Mouse (Mus musculus) heart, embryonic 10.5 days (tissue): ENCODE results near the gene Lrrtm4. TPM values are rescaled to one million over a fixed set of nuclear protein-coding genes. Genes with fewer than 3 reads are reported as not detected.

Source experiments
- DNase-seq: peaks from one replicate; pipeline ENCODE4 v3.0.0-alpha.2; 2017; ENCODE audit warnings: low spot score
- H3K27ac ChIP-seq: fragments of 300-500 bp; sonication (generic); 2 replicates; pipeline ENCODE4 v1.5.1; 2016; ENCODE audit warnings: mild to moderate bottlenecking
- H3K27me3 ChIP-seq: fragments of 300-500 bp; sonication (generic); 2 replicates; pipeline ENCODE4 v1.6.1; 2016; ENCODE audit warnings: mild to moderate bottlenecking; ENCODE audit not compliant: poor library complexity, insufficient read depth, severe bottlenecking
- H3K36me3 ChIP-seq: fragments of 300-500 bp; sonication (generic); 2 replicates; pipeline ENCODE4 v1.6.1; 2016; ENCODE audit warnings: mild to moderate bottlenecking, moderate library complexity
- H3K4me1 ChIP-seq: fragments of 300-500 bp; sonication (generic); 2 replicates; pipeline ENCODE4 v1.6.1; 2016; ENCODE audit warnings: mild to moderate bottlenecking
- H3K4me3 ChIP-seq: fragments of 300-500 bp; sonication (generic); 2 replicates; pipeline ENCODE4 v1.5.1; 2016; ENCODE audit warnings: mild to moderate bottlenecking, moderate library complexity
- H3K9me3 ChIP-seq: fragments of 300-500 bp; sonication (generic); 2 replicates; pipeline ENCODE4 v1.6.1; 2016; ENCODE audit warnings: mild to moderate bottlenecking, moderate library complexity
- WGBS: fragments of 180-500 bp; shearing (Covaris S2); methylation state at CpG from one replicate; pipeline ENCODE4 v1.1.7; 2016; 5-methylcytosine and 5-hydroxymethylcytosine counted together
- polyA plus RNA-seq: library from polyadenylated mRNA; unstranded; fragments of >200 nt; fragmentation: Nextera tagmentation; extraction: Ambion mirVana; gene quantifications from 2 replicates; pipeline ENCODE4 v1.2.1, GENCODE M21; 2016

Lrrtm4 gene
- polyA plus RNA-seq = 1.0 and 2.1 TPM in 2 replicates

DNA sequence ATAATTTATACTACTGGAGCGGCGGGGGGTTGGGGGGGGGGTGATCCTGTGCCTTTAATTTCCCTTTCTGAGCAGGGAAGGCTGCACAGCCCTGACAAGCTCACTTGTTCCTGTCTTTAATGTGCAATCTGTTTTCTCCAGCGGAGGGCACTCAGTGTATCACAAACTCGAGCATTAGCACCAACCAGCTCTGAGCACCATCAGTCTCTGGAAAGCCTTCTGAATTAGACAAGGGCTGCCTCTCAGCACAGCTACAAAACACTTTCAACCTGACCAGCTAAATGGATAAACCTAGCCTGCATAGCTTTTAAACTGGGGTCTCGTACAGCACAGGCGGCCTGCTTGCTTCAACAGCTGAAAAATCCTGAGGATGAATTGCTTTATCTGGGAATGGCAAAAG lies at the start of gene Lrrtm4:
Gene Lrrtm4 (plus strand): TSS at position 113 of the 400 bp plus-strand sequence.
- Histone ChIP-seq H3K27ac (no peak within 1 kb of the TSS), H3K4me1 (no peaks in the 10 kb centered on the region), H3K27me3 (no peaks in the 10 kb centered on the region), H3K36me3 (no peaks in the 10 kb centered on the region), H3K9me3 (no peaks in the 10 kb centered on the region), H3K4me3 (peak within 1 kb of the TSS; percentile 58)
- 10% methylated on average over 6 of the region's 6 CpGs for WGBS
- no peak for DNase-seq

DNA sequence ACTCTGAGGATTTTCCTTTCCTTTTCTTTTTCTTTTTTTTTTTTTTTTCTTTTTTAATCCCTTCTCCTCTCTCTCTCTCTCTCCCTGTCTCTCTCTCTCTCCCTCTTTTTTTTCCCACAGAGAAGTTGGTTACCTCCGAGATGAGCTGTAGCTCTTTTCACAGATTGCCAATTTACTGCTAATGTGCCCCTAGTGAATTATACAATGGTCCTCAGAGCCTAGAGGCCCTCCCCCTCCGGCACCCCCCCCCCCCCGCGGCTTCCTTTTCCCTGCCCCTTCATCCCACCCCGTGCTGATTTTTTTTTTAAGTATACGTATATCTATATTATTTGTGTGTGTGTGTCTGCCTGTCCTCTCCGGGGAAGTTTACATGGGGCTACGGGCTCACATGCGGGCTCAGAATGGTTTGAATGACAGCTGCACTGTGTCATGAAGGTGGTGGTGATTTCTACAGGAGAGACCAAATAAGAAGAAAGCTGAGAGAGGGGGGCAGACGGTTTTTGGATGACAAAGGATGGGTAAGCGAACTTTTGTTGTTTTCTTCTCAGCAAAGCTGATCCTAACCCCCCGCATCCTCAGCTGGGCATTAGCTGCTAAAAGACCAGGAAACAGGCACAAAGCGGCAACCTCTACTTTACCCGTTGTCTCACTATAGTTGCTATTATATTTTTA lies 648 bp downstream of the Lrrtm4 start:
- peak overlapping the region; percentile 58 for H3K4me3 ChIP-seq
- H3K9me3 ChIP-seq = no peaks in the 10 kb centered on the region
- no peaks in the 10 kb centered on the region for H3K36me3 ChIP-seq
- no peak overlapping the region for H3K27ac ChIP-seq
- WGBS = 5% methylated on average over 14 of the region's 14 CpGs
- DNase-seq = no peak
- no peaks in the 10 kb centered on the region for H3K4me1 ChIP-seq
- H3K27me3 ChIP-seq = no peaks in the 10 kb centered on the region

DNA sequence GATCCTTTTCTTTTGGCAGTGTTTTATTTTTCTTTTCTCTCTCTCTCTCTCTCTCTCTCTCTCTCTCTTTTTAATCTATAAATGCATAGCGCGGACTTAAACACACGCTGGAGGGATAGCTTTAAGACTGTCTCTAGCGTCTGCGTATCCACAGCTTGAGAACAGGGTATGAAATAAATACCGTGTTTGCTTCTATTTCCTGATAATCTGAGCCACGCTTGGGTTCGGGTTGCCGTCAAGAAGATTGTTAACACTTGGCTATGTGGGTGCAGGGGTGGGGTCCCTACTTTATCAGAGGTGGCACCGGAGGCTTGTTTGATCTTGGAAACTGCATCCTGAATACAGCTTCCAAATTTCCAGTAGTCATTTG lies 1.2 kb downstream of the Lrrtm4 start:
- Histone ChIP-seq H3K4me1 (no peaks in the 10 kb centered on the region), H3K27ac (no peak overlapping the region), H3K27me3 (no peaks in the 10 kb centered on the region), H3K36me3 (no peaks in the 10 kb centered on the region), H3K9me3 (no peaks in the 10 kb centered on the region), H3K4me3 (peak overlapping the region; percentile 58)
- DNase-seq = no peak
- WGBS = 11% methylated on average over 10 of the region's 10 CpGs

DNA sequence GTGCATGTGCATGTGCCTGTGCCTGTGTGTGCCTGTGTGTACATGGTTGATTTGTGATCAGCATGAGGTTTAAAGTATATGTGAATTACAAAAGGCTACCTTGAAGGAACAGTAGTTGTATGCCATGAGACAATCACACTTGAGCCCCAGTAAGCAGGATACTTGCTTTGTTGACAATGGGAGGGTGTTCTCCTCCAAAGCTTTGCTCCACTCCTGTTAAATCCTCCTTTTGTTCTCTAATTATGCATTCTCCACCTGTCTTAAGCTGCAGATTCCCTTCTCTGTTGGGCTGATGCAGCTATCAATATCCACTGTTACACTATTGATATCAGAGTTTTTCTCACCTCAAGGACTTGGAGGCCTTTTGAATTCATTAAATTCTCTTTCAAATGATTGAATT lies 38.2 kb downstream of the Lrrtm4 start:
- Histone ChIP-seq H3K36me3 (no peaks in the 10 kb centered on the region), H3K4me1 (no peaks in the 10 kb centered on the region), H3K4me3 (no peak overlapping the region), H3K27ac (no peak overlapping the region), H3K27me3 (no peaks in the 10 kb centered on the region), H3K9me3 (no peaks in the 10 kb centered on the region)
- no peak for DNase-seq

DNA sequence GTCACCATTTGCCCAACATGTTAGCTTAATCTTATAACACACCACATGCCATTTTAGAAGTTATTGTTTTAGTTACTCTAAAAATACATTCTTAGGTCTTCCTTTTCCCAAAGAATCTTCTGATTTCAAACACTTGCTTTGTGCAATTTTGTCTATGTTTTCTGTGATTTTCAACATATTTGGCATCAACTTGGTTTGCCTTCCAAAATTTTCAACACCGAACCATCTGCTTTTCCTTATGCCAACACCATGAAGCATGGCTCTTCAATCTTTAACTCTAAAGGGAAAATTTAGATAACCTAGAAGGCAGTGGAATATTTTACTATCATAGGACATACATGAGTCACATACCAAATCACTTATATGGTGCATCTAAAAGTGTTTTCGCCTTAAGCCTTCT lies 59.3 kb downstream of the Lrrtm4 start:
- Histone ChIP-seq H3K27me3 (no peaks in the 10 kb centered on the region), H3K9me3 (no peaks in the 10 kb centered on the region), H3K4me3 (no peak overlapping the region), H3K27ac (no peak overlapping the region), H3K36me3 (no peaks in the 10 kb centered on the region), H3K4me1 (no peaks in the 10 kb centered on the region)
- DNase-seq = no peak
- WGBS = 88% methylated on average over 2 of the region's 2 CpGs

DNA sequence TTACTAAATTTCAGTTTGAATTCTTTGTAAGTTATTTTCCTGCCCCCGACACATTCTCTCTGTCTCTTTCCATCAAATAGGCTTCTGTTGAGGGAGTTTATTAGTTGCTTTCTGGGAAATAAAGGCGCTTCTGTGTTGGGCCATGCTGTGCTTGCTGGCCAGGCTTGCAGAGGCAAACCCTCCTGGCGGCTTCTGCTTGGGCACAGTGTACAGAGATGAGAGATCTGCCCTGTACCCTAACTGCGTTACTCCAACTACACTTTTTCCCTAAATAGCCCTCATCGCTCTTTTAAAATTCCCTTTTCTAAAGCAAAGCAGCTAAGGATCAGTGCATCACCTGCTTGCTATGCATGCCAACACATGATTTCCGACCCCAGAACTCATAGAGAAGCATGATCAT lies 60.6 kb downstream of the Lrrtm4 start:
- Histone ChIP-seq H3K4me1 (no peaks in the 10 kb centered on the region), H3K9me3 (no peaks in the 10 kb centered on the region), H3K27ac (no peak overlapping the region), H3K27me3 (no peaks in the 10 kb centered on the region), H3K36me3 (no peaks in the 10 kb centered on the region), H3K4me3 (no peak overlapping the region)
- WGBS = 88% methylated on average over 6 of the region's 6 CpGs
- DNase-seq = no peak

DNA sequence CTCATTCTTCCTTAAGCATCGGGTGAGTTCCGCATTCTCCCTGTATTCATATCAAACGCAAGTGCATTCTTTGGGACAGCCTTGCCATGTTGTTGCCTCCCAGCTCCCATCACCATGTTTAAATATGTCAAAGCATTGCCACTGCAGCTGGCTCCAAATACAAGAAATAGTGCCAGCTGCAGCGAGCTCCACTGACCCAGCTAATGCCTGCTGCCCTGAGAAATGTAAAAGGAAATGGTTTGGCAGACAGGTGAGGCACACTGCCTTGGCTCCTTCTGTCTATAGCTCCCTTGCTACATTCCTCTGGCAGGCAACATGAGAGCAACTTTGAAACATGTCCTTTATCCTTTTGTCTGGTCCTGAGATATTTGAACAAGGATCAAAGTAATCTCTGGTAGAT lies 76.2 kb downstream of the Lrrtm4 start:
- H3K27ac ChIP-seq = no peak overlapping the region
- no peak for DNase-seq
- H3K4me1 ChIP-seq = no peaks in the 10 kb centered on the region
- WGBS = 84% methylated on average over 4 of the region's 4 CpGs
- H3K4me3 ChIP-seq = no peak overlapping the region
- no peaks in the 10 kb centered on the region for H3K36me3 ChIP-seq
- no peaks in the 10 kb centered on the region for H3K9me3 ChIP-seq
- no peaks in the 10 kb centered on the region for H3K27me3 ChIP-seq

DNA sequence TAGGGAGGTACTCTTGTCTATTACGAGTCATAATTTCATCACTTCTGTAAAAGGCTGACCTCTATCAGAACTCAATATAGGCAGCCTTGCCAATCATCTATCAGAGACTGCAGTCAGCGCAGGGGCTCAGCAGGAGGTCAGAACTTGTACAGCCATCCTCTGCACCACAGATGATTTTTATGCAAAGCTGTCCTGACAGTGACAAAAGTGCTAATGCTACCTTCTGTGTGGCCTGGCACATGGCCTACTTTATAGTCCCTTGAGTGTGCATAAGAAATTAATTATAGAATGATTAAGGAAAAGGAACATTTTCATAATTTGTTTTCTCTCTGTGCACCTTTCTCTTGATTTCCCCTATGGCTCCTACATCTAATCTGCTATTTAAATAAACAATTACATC lies 86.7 kb downstream of the Lrrtm4 start:
- Histone ChIP-seq H3K36me3 (no peaks in the 10 kb centered on the region), H3K9me3 (no peaks in the 10 kb centered on the region), H3K27ac (no peak overlapping the region), H3K4me3 (no peak overlapping the region), H3K4me1 (no peaks in the 10 kb centered on the region), H3K27me3 (no peaks in the 10 kb centered on the region)
- WGBS = 84% methylated on average over 2 of the region's 2 CpGs
- no peak for DNase-seq

DNA sequence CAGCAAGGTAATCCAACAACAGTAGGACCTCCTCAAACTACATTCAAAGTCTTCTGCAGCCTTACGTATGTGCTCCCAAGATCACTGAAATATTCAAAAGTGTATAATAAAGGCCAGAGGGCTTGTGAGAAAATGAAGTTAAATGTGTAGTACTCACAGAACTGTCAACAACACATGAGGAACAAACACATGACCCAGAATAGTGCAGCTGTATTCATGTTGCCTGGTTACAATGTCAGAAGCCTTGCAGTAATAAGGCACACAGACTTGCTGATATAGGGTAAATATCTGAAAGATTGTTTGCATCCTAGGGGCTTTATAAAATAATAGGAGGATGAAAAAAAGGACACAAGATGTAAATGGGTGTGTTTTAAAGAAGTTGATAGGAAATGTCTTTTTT lies 87.2 kb downstream of the Lrrtm4 start:
- no peaks in the 10 kb centered on the region for H3K4me1 ChIP-seq
- DNase-seq = no peak
- 96% methylated on average over 1 of the region's 1 CpGs for WGBS

DNA sequence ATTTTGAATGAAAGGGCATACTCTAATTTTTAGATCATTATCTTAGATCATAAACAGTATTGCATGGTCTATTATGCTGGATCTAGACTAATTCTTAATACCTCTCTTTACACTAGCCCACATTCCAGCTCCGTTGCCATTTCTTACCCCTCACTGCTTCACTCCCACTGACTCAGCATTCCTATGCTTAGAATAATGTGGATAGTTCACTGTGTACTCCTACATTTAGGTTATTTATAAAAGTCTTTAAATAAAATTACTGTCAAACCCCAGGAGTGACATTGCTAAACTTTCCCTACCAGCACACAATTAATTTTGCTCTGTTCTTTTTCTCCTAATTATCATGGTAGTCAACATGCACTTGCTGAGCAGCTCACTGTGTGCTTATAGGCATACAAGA lies 107.7 kb downstream of the Lrrtm4 start:
- no peak overlapping the region for H3K4me3 ChIP-seq
- H3K36me3 ChIP-seq = no peaks in the 10 kb centered on the region
- WGBS = 92% methylated on average over 1 of the region's 1 CpGs
- H3K4me1 ChIP-seq = no peaks in the 10 kb centered on the region
- H3K9me3 ChIP-seq = no peaks in the 10 kb centered on the region
- no peak overlapping the region for H3K27ac ChIP-seq
- DNase-seq = no peak
- H3K27me3 ChIP-seq = no peaks in the 10 kb centered on the region

More for the DNA sequence above, 87.2 kb downstream of the Lrrtm4 start:
- H3K9me3 ChIP-seq = no peaks in the 10 kb centered on the region
- H3K27me3 ChIP-seq = no peaks in the 10 kb centered on the region
- H3K36me3 ChIP-seq = no peaks in the 10 kb centered on the region
- H3K4me3 ChIP-seq = no peak overlapping the region
- no peak overlapping the region for H3K27ac ChIP-seq

DNA sequence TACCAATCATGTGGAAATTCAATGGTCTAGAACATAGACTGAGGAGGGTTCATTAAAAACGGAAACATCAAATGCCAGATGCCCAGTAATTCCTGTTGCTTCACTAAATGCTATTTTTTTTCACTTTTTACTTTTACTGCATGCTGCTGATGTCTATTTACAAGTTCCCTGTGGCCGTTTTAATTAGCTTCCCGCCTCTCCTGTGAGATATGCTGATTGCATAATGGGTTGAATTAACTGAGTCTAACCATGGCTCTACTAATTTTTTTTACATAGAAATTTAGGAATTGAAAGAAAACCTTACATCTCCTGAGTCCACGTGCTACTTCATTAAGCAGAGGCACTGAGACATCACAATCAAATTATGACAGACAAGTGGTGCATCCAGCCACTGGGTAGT lies 143.9 kb downstream of the Lrrtm4 start:
- no peaks in the 10 kb centered on the region for H3K27me3 ChIP-seq

DNA sequence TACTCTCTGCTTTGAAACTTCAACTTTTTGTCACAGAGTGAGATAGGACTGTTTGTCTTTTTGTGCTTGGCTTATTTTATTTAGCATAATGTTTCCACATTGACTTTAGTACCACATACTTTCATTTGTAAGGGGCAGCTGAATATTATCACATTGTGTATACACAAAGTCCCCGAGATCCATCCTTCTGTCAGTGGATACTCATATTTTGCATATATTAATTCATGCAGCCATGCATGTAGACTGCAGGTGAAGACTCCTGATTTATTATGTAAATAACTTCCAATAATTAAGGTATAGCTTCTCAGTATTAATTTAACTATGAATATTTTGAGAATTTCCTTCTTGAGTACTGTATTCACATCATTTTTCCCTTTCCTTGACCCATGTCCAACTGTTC lies 163.2 kb downstream of the Lrrtm4 start:
- Histone ChIP-seq H3K27me3 (no peaks in the 10 kb centered on the region), H3K4me3 (no peak overlapping the region), H3K4me1 (no peaks in the 10 kb centered on the region), H3K27ac (no peak overlapping the region), H3K36me3 (no peaks in the 10 kb centered on the region), H3K9me3 (no peaks in the 10 kb centered on the region)
- DNase-seq = no peak
- WGBS = 84% methylated on average over 1 of the region's 1 CpGs

More for the DNA sequence above, 143.9 kb downstream of the Lrrtm4 start:
- no peaks in the 10 kb centered on the region for H3K4me1 ChIP-seq
- 71% methylated on average over 4 of the region's 4 CpGs for WGBS
- H3K9me3 ChIP-seq = no peaks in the 10 kb centered on the region
- no peak for DNase-seq
- no peak overlapping the region for H3K4me3 ChIP-seq
- no peaks in the 10 kb centered on the region for H3K36me3 ChIP-seq
- no peak overlapping the region for H3K27ac ChIP-seq

DNA sequence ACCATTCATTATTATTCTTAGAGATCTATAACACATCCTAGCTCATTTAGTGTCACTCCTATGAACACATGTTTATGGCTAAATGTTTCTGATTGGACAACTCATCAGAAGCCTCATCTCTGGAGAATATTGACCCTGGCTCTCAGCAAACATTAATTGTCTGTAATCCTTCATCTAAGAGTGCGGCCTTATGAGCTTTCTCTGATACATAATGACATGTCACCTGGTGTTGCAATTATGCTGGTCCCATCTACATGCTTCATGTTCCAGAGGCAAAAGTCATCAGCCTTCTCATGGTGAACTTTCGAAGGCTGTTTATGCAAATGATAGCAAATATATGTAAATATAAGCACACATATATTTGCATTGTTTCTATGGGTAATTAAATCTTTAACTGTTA lies 163.7 kb downstream of the Lrrtm4 start:
- H3K36me3 ChIP-seq = no peaks in the 10 kb centered on the region
- no peaks in the 10 kb centered on the region for H3K4me1 ChIP-seq
- H3K27me3 ChIP-seq = no peaks in the 10 kb centered on the region
- DNase-seq = no peak
- H3K4me3 ChIP-seq = no peak overlapping the region
- H3K9me3 ChIP-seq = no peaks in the 10 kb centered on the region
- WGBS = 85% methylated on average over 2 of the region's 2 CpGs
- no peak overlapping the region for H3K27ac ChIP-seq

DNA sequence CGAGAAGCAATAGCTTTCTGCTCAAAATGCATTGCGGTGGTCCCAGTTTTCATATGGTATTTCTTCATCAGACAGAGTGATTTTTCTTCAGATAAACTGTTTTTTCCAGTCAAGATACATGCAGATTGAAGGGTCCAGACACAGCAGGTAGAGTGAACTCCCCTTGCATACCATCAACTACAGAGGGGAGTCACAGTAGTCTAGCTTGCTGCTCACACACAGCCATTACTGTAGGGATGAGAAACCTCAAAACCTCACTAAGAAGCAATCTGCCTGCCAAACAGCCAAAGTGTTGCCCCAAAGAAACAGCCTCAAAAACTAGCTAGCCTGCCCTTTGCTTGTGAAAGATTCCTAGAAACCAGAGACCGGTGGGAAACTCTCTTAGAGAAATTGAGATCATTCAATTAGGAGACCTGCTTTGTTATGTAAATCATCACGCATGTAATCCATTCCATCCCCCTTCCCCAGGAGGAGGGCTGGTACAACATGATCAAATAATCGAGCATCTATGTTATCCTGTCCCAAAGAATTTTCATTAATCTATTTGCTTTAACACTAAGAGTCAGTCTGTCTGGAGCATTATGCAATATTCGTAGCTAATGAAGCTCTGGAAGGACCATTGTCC lies 166.9 kb downstream of the Lrrtm4 start:
- H3K36me3 ChIP-seq = no peaks in the 10 kb centered on the region
- 73% methylated on average over 6 of the region's 6 CpGs for WGBS
- H3K4me1 ChIP-seq = no peaks in the 10 kb centered on the region
- no peaks in the 10 kb centered on the region for H3K27me3 ChIP-seq
- no peak overlapping the region for H3K27ac ChIP-seq
- no peaks in the 10 kb centered on the region for H3K9me3 ChIP-seq
- DNase-seq = no peak
- no peak overlapping the region for H3K4me3 ChIP-seq
